Mouse (Mus musculus) liver, embryonic 14.5 days (tissue): Measurements from ENCODE around the gene Gna14.

Experiments
- CTCF ChIP-seq: IDR thresholded peaks from 2 replicates; pipeline ENCODE4 v1.5.1; 2016; ENCODE audit warnings: antibody characterized with exemption, low read depth, control low read depth
- EP300 ChIP-seq: IDR thresholded peaks from 2 replicates; pipeline ENCODE4 v1.6.1; 2016; ENCODE audit warnings: antibody characterized with exemption, low read depth

DNA sequence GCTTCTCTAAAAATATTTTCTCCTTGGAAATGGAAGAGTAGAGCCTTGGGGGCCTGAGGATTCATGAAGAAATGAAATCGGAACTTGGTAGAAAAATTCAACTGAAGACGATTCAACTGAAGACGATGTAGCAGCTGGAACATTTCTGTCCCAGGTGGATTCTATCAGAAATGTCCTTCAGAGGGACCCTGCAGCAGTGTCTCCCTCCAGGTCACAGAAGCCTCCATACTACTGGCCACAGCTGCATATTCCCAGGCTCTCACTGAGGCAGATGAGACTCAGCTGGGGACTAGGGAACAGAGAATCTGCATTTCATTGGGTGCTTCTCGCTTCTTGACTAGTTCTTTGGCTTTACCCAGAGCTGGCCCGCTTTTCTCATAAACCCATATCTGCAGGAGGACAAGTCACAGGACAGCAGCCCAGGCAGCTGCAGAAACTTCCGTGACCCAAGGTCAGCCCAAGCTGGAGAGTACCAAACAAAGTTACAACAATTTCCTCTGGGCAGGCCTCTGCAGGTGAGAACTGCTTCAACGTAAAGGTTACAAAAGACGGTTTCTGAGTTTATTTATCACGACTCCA is 90.8 kb downstream of the Gna14 start:
- no peak for TF ChIP-seq CTCF
- TF ChIP-seq EP300 = no peak
